ENCODE assay signal across 9 mouse cellular contexts in genomic region chr10:4112611-4113327, GRCm38 (mm10).
A peak's percentile ranks its signal among the peaks of the same experiment; 100 is the strongest.
DNase-seq lines count a peak whose midpoint lies in the region; ATAC-seq and TF ChIP-seq lines count a peak whose summit lies in the region.
"Had no signal": no experiment of that assay in that cellular context is flagged by ENCODE, and none has a peak within 500 bp of the region (broad histone marks: within the 10 kb centered on the region; RNA-seq: fewer than 3 reads in every experiment).

No protein-coding gene starts in this region.

- ATAC-seq in frontal cortex, adult (ENCODE audit: low TSS enrichment) = peak; percentile 68; the same call in 1 of the 2 replicates
- ATAC-seq in lung, embryonic 15.5 days (ENCODE audit: borderline replicate concordance, extremely low read depth, low FRiP score, low TSS enrichment) = peak; percentile 28; the same call in 1 of the 2 replicates
- ATAC-seq in hindbrain, embryonic 14.5 days (ENCODE audit: low FRiP score) = 0 out of 2 replicates have a peak, but pooled peaks have one; percentile 44
- no peak for ATAC-seq in midbrain, postnatal 0 days (ENCODE audit: low FRiP score)

- DNase-seq in frontal cortex, postnatal 14 days (ENCODE audit: low spot score in 2 of 2) = no peak
- DNase-seq in lung, adult 2 months = no peak
- no peak for DNase-seq in hindbrain, embryonic 14.5 days (ENCODE audit: low spot score)
- peak; percentile 18 for DNase-seq in midbrain, postnatal 0 days (ENCODE audit: low spot score)
- no peak for DNase-seq in adrenal gland, adult 2 months
- no peak for DNase-seq in right cerebral cortex, postnatal 25 days
- DNase-seq: gastrocnemius, postnatal 25 days had no signal

- no peaks in the 10 kb centered on the region for H3K27me3 ChIP-seq in lung, embryonic 15.5 days
- H3K27me3 ChIP-seq in hindbrain, embryonic 14.5 days (ENCODE audit: control insufficient read depth, insufficient read depth, low read length) = no peaks in the 10 kb centered on the region
- H3K27me3 ChIP-seq in midbrain, postnatal 0 days (ENCODE audit: insufficient read depth, low read length) = no peaks in the 10 kb centered on the region

- 36% methylated on average over 17 of the region's 17 CpGs for WGBS in lung, embryonic 15.5 days
- WGBS in lung, adult 2 months = 34% methylated on average over 17 of the region's 17 CpGs
- WGBS in hindbrain, embryonic 14.5 days = 43% methylated on average over 17 of the region's 17 CpGs
- WGBS in midbrain, postnatal 0 days = 46% methylated on average over 17 of the region's 17 CpGs

- TF ChIP-seq CTCF in lung, adult 2 months (IDR thresholded peaks at IDR 0.05; ENCODE audit: insufficient read depth, low read length) = no peak
- TF ChIP-seq CTCF in midbrain, postnatal 0 days (IDR thresholded peaks at IDR 0.05) = no peak

- H3K9ac ChIP-seq in lung, embryonic 15.5 days = no peak overlapping the region
- no peak overlapping the region for H3K9ac ChIP-seq in hindbrain, embryonic 14.5 days
- H3K9ac ChIP-seq in midbrain, postnatal 0 days (replicated peaks; ENCODE audit: low read length, poor library complexity, severe bottlenecking) = no peak overlapping the region

- H3K9me3 ChIP-seq in lung, embryonic 15.5 days = no peaks in the 10 kb centered on the region
- H3K9me3 ChIP-seq in hindbrain, embryonic 14.5 days (ENCODE audit: control insufficient read depth, low read length) = no peaks in the 10 kb centered on the region
- H3K9me3 ChIP-seq in midbrain, postnatal 0 days (ENCODE audit: low read length) = no peaks in the 10 kb centered on the region

- no peak for TF ChIP-seq POLR2A in lung, adult 2 months (IDR thresholded peaks at IDR 0.05; ENCODE audit: borderline replicate concordance, extremely low read depth, low read depth, low read length)

- no peaks in the 10 kb centered on the region for H3K36me3 ChIP-seq in lung, embryonic 15.5 days
- H3K36me3 ChIP-seq in hindbrain, embryonic 14.5 days (replicated peaks; ENCODE audit: control insufficient read depth, insufficient read depth) = no peaks in the 10 kb centered on the region
- H3K36me3 ChIP-seq in midbrain, postnatal 0 days (ENCODE audit: insufficient read depth, low read length) = no peaks in the 10 kb centered on the region

- no peak overlapping the region for H3K4me3 ChIP-seq in lung, embryonic 15.5 days
- H3K4me3 ChIP-seq in lung, adult 2 months (replicated peaks; ENCODE audit: extremely low read depth, low read depth, low read length) = no peak overlapping the region
- H3K4me3 ChIP-seq in hindbrain, embryonic 14.5 days (replicated peaks; ENCODE audit: low read length) = no peak overlapping the region
- no peak overlapping the region for H3K4me3 ChIP-seq in midbrain, postnatal 0 days (ENCODE audit: low read depth, low read length)

- H3K27ac ChIP-seq in lung, embryonic 15.5 days = peak overlapping the region; percentile 84
- peak overlapping the region; percentile 28; the same call in 1 of the 2 replicates for H3K27ac ChIP-seq in hindbrain, embryonic 14.5 days
- H3K27ac ChIP-seq in midbrain, postnatal 0 days (ENCODE audit: low read depth, low read length) = no peak overlapping the region

- H3K4me1 ChIP-seq in lung, embryonic 15.5 days = peaks cover 62% of the 10 kb centered on the region
- peaks cover 13% of the 10 kb centered on the region for H3K4me1 ChIP-seq in lung, adult 2 months (ENCODE audit: control insufficient read depth, insufficient read depth, low read length)
- H3K4me1 ChIP-seq in hindbrain, embryonic 14.5 days (replicated peaks; ENCODE audit: control insufficient read depth, insufficient read depth, low read length) = peaks cover 20% of the 10 kb centered on the region; the same call in 1 of the 2 replicates
- H3K4me1 ChIP-seq in midbrain, postnatal 0 days (ENCODE audit: insufficient read depth, low read length) = no peaks in the 10 kb centered on the region

- H3K4me2 ChIP-seq in lung, embryonic 15.5 days = no peak overlapping the region
- H3K4me2 ChIP-seq in hindbrain, embryonic 14.5 days (replicated peaks) = no peak overlapping the region; the same call in 1 of the 2 replicates
- H3K4me2 ChIP-seq in midbrain, postnatal 0 days (ENCODE audit: low read depth, low read length, poor library complexity, severe bottlenecking) = no peak overlapping the region
